Mouse (Mus musculus) retina, adult 2 months (tissue): ENCODE results near the gene Nab2.

Experiments used
- DNase-seq: peaks from one replicate; pipeline ENCODE4 v3.0.0-alpha.2; 2012; ENCODE audit warnings: low read depth, low spot score

The Nab2 gene

DNA sequence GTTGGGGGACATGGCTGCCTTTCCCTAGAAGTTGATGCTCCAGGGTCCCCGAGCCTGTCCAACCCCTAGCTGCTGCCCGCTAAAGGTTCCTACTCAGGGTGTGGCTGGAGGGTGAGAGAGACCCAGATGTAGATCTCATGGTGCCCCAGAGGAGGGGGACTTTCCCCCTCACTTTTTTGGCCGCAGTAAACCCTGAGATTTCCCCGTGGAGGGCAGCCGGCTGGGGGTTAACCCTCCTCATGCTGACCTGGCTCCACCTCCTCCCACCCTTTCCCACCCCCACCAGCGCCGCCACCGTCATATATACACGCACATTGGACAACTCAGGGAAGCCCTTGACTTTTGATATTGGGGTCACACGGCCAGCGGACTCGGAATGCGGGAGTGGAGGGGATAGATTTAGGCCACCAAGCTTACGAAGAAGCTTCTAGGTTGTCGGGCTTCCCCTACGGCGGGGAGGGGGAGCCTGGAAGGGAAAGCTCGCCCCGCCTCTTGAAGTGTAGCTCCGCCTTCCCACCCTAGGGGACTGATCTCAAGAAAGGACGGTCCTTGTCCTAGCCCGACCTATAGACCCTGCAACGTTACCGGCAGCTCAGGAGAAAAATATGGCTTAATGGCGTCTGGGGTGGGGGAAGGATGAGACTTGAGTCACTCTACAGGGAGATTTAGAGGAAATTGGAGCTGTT, 24.7 kb downstream of the Nab2 start:
- DNase-seq = no peak

GRCm38 (mm10) chr10:127642772-127643552, 25.4 kb downstream of the Nab2 start, which contains the start of gene Stat6:
Gene Stat6 (plus strand): TSS chr10:127642986.
- DNase-seq = no peak

DNA sequence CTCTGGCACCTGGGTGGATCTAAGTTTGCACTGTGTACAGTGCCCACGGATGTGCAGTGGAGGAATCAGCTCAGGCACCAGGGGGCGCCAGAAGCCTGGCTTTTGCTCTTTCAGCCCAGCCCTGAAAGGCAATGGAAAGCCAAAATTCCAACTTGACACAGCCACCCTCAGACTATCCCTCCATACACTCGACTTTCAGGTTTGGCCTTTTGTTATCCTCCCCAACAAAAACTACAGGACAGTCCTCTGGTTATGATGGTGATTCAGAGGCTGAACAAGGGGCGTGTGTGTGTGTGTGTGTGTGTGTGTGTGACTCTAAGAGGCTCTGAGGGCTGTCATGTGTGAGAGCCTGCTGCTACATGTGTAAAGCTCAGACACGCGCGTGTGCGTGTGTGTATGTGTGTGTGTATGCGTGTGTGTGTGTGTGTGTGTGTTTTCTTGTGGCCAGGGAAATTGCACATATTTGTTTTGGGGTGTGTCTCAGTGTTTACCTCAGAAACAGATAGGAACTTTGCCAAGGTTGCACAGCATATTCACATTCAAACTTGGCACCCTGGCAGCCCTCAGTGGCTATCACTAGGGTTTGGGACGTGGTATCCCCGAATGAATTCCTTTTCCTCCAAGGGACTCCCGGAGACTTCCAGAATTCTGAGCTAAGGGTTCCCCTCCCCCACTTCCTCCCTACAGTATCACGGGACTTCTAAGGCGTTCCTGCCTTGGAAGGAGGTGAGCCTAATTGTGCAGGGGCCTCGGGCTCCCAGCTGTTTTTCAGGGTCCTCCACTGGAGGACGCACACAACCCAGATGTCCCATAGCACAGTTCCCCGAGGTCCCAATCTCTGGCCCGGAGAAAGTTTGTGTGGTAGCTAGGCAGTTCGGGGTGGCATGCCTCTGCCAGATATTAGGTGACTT, 26.3 kb downstream of the Nab2 start:
- DNase-seq = no peak

DNA sequence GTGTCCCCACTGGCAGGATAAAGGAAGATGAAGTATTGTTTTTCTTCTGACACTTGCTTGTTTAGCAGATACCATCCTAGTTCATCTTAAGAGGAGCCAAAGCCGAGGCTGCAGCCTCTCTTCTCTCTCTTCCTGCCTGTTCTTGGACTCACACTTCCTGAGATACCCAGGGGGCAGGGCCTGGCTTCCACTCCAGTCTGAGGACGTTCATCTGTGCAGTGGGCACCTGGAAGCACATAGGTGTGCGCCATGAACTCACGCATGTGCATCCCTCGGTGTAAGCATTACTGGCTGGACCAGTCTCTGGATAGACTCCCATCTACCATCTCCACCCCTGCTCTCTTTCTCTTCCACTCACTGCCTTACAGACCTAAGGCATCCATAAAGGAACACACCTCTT, 27.9 kb downstream of the Nab2 start:
- no peak for DNase-seq

DNA sequence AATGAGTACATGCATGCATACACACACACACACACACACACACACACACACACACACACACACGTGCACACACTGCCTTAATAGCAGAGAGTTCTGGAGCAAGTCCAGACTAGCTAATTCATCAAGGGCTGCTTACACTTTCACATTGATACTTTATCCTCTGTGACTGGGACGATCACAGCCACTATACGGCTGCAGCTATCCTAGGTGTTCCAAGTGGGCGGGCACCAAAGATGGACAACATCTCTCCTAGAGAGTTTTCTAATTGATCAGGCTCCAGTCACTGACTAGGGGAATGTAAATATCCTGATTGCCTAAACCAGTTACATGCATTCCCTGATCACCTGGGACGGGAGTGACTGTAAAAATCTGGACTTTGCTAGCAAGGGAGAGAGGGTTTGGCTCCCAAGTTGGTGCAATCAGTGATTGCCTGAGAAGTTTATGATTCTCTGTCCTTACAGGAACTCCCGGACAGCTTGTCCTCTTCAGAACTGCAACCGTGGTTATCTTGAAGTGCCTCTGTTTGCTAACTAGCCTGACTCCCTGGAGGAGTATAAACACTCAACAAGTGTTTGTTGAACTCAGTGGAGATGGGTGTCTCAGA, 35.6 kb downstream of the Nab2 start:
- no peak for DNase-seq

DNA sequence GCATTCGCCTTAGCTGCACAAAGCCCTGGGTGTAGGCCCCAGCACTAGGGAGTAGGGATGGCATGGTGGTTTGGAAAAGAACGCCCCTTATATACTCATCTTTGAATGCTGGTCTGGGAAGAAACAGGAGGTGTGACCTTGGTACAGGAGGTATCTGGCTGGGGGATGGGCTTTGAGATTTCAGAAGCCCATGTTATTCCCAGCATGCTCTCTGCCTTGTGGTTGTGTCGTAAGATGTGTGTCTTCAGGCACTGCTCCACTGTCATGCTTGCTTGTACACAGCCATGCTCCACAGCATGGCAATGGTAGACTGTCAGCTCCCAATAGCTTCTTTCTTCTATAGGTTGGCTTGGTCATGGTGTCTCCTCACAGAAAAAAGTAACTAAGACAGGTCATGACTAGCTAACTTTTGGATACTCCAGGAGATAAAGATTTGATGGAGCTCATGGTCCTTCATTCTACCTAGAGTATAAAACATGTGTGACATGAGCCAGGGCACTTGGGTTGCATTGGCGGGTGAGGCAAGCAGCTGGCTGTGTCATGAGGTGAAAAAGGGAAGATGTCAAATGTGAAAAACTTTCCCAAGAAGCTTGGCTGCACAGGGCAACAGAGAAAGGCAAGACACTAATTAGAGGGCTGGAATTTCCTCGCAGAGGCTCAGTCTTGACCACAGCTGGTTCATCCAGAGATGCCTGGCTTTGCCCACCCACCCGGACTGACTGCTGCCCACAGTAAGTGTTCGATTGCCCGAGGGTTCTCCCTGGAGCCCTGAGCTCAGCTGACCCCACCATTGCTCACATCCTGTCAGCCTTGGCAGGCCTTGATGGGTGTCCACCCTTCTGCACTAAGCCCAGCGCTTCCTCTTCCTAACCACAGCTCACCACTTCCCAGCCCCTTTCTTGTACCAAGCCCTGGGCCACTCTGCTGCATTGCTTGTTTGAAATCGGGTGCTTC, 36.8 kb downstream of the Nab2 start:
- no peak for DNase-seq

DNA sequence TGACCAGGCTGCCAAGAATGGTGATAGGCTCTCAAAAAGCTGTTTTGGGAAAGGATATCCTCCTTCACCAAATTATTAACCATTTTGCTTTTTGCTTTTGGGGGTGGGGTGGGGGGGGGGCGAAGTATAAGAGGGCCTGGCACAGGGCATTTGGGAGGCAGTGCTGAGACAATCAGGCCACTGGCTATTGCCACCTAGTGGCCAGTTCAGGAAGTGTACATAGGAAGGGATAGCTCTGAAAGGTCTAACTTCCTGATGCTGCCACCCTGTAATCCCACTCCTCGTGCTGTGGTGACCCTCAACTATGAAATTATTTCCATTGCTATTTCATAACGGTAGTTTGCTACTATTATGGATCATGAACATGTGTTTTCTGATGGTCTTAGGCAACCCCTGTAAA, 41.9 kb downstream of the Nab2 start:
- DNase-seq = no peak

- DNase-seq = no peak
Observed at GRCm38 (mm10) chr10:127623439-127624216, 44.7 kb downstream of the Nab2 start.

- no peak for DNase-seq
Observed at GRCm38 (mm10) chr10:127622661-127623060, 45.7 kb downstream of the Nab2 start.

- DNase-seq = no peak
Observed at GRCm38 (mm10) chr10:127622057-127622392, 46.3 kb downstream of the Nab2 start.

GRCm38 (mm10) chr10:127621191-127622056, 46.9 kb downstream of the Nab2 start:
- DNase-seq = no peak

DNA sequence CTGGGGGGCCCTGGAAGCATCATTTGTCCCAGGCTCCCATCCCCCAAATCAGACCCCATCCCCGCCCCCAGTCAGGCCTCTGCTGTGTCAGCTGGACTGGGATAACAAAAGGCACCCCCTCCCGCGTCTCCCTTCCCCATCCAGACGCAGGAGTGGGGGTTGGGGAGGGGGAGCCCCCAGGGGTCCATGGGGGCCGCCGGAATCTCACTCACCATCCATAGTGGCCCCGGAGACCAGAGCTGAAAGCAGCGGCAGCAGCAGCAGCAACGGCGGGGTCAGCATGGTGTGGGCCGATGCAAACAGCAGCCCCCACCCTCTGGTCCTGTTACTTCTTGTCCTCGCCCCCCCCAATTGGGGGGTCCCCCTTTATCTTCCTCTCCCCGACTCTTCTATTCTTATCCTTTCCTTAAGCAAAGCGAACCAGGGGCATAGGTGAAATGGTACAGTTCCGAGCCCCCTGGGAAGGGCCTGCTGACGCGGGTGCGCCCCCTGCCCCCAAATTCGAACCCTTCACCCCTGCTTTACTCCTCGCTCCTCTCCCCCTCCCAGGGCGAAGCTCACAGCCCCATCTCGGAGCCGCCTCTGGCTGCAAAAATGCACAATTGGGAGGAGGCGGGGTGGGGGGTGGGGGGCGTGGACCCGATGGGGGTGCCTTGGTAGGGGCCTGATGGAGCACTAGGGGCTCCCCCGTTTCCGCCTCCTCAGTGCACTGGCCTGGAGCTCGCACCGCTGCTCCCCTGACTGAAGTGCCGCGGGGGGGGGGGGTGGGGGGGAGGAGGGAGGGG, 47.8 kb downstream of the Nab2 start, which contains the start of gene Lrp1:
Lrp1 (minus strand) TSS at position 743 of the 785 bp plus-strand sequence.
- DNase-seq = no peak

GRCm38 (mm10) chr10:127619941-127620405, 48.4 kb downstream of the Nab2 start:
- DNase-seq = no peak

DNA sequence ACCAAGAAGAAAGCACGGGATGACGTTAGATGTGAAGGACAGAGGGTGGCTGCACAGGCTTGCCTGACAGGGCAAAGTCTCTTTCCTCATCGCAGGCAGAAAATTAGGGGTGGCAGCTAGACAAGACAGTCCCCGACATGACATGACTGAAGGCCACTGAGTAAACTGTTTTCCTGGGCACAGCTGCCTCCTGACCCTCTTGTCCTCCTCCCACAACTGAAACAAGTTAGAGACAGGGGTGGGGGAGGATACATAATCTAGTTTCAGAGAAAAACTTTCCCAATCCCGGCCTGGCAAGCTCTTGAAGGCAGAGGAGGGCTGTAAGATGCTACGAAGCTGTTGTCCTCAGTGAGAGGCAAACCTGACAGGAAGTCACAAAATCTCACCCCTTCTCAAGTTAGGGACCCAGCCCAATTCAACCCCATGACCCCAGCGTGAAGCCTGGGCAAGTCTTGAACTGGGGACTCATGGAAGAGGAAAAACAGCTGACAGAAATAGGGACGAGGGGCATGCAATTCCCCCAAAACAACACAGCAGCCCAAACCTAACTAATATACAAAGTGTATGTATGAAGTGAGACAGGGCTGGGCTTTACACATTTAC, 49.1 kb downstream of the Nab2 start:
- no peak for DNase-seq

- no peak for DNase-seq
Observed at GRCm38 (mm10) chr10:127618173-127618572, 50.2 kb downstream of the Nab2 start.

GRCm38 (mm10) chr10:127617294-127617693, 51.1 kb downstream of the Nab2 start:
- no peak for DNase-seq

GRCm38 (mm10) chr10:127616261-127616679, 52.1 kb downstream of the Nab2 start:
- DNase-seq = no peak
